9 mouse cellular contexts compared by ENCODE assay signal in the genomic region with DNA sequence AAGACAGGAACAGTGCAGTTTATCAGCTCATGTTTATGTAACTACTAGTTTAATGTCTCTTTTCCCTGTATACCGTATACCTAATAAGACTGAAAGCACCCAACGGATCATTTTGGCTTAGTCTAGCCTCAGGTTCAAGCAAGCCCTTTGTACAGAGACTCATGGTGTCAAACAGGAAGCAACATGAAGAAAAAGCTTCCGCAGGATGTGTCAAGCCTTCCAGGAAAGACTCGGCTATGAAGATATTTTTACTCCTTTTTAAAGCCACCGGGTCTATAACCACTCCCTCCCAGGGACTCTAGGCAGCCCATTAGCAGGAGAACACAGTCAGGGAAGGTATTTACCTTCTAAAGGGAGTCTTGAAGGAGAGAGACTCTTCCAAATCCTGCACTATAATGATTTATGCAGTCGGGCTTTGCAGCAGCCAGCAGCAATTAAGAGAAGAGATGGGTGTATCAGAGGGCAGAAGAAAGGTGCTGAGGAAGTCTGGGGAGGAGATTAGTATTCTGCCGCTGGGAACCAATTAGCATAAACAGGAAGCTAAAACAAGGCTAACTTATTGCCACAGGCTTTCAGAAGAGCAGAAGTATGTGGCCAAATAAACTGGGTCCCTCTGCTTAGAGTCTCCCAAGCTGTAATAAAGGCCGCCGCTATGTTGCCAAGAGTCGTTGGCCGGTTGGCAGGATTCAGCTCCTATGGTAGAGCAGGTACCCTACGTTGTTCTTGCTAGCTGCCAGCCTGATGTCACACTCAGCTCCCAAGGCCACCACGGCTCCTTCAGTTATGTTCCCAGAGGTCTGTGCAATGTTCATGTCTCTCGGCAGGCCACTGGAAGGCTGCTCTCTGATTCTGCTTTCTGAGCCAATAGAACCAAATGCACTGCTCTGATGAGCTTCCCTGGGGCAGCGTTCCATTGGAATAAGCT.
DNase-seq lines count a peak whose midpoint lies in the region; ATAC-seq lines count a peak whose summit lies in the region.
"Had no signal": no experiment of that assay in that cellular context is flagged by ENCODE, and none has a peak within 500 bp of the region (broad histone marks: within the 10 kb centered on the region; RNA-seq: fewer than 3 reads in every experiment).

No protein-coding gene starts in this region.

- no peaks in the 10 kb centered on the region for H3K9me3 ChIP-seq in liver, embryonic 15.5 days (replicated peaks)

- peak overlapping the region; percentile 14 for H3K4me2 ChIP-seq in liver, embryonic 15.5 days

- no peaks in the 10 kb centered on the region for H3K36me3 ChIP-seq in liver, embryonic 15.5 days (replicated peaks)

- no peak overlapping the region for H3K9ac ChIP-seq in liver, embryonic 15.5 days

- H3K27me3 ChIP-seq in liver, embryonic 15.5 days: no peaks in the 10 kb centered on the region

- WGBS in liver, embryonic 15.5 days (ENCODE audit: insufficient replicate concordance): 22% methylated on average over 15 of the region's 15 CpGs

- no peak overlapping the region for H3K4me3 ChIP-seq in liver, embryonic 15.5 days (replicated peaks)

- no peak overlapping the region; the same call in 1 of the 2 replicates for H3K27ac ChIP-seq in liver, embryonic 15.5 days (replicated peaks)

- peak; percentile 52 for ATAC-seq in cerebellum, adult (ENCODE audit: insufficient number of reproducible peaks, low FRiP score, low TSS enrichment)
- ATAC-seq in liver, embryonic 15.5 days (ENCODE audit: insufficient read depth): no peak

- no peaks in the 10 kb centered on the region; the same call in 1 of the 2 replicates for H3K4me1 ChIP-seq in liver, embryonic 15.5 days (replicated peaks)

- DNase-seq in cerebellum, postnatal 4 days (ENCODE audit: low spot score in 2 of 2): no peak
- peak; percentile 4 to 25 for DNase-seq in spleen, postnatal 36 days (ENCODE audit: low spot score in 2 of 2)
- DNase-seq in spleen, adult 12 weeks (ENCODE audit: low spot score): no peak
- no peak for DNase-seq in ovary, adult 18-20 months (ENCODE audit: low spot score)
- no peak for DNase-seq in urinary bladder, postnatal 14 days (ENCODE audit: low spot score)
- DNase-seq in kidney, postnatal 14 days: no peak
- DNase-seq: lung, adult 2 months had no signal

Comparison
In these comparisons a context has a peak if more than half of its experiments do, and no peak if none do; other contexts are left out.
1. DNase-seq: peak in spleen, postnatal 36 days (2 of 2); none in cerebellum, postnatal 4 days (0 of 2), spleen, adult 12 weeks (single experiment), ovary, adult 18-20 months (single experiment), urinary bladder, postnatal 14 days (single experiment) and kidney, postnatal 14 days (single experiment).